Mouse (Mus musculus) hindlimb bud, embryonic 11.5 days (tissue): ENCODE measurements around the gene Nt5e.
"Not testable (repeated sequence)": the region's sequence is repeated elsewhere in the genome, so short reads cannot be mapped to it uniquely, and the experiment has no call there.

Experiments used
- DNase-seq: peaks from one replicate; pipeline ENCODE4 v3.0.0-alpha.2; 2012; ENCODE audit warnings: low read depth, low spot score; ENCODE audit errors: extremely low spot score

Gene Nt5e

DNA sequence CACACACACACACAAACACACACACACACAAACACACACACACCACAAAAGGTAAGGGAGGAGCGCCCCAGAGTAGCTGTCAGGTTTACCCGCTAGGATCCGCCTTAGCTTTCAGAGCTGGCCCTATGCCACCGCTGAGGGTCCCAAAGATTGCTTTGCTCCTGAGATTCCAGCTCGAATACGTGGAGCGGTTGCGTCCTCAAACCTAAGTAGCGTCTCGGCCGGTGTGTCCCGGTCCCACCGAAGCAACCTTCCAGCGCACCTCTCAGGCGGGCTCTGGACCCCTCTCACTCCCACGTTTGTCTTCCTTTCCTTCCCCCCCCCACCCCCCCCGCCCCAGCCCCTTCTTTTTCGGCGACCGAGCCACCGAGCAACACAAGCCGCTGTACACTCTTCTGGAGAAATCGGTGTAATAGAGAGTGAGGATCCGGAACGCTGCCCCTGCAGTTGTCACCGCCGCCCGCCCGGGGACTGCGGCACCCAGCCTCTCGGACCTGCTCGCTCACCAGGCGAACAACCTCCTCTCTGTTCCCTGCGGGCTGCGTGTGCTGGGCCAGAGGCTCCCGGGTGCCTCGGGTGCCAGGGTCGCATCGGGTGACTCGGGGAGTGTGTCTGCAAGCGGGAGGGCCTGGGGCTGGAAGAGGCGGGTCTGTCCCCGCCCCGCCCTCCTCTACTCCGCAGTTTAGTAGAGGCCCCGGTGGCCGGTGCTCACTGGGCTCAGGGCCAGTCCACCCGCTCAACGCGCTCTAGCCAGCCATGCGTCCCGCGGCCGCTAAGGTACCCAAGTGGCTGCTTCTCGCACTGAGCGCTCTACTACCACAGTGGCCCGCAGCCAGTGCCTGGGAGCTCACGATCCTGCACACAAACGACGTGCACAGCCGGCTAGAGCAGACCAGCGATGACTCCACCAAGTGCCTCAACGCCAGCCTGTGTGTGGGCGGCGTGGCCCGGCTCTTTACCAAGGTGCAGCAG lies at the start of gene Nt5e:
Gene Nt5e (plus strand): TSS at position 268 of the 972 bp plus-strand sequence.
- DNase-seq, result no peak

DNA sequence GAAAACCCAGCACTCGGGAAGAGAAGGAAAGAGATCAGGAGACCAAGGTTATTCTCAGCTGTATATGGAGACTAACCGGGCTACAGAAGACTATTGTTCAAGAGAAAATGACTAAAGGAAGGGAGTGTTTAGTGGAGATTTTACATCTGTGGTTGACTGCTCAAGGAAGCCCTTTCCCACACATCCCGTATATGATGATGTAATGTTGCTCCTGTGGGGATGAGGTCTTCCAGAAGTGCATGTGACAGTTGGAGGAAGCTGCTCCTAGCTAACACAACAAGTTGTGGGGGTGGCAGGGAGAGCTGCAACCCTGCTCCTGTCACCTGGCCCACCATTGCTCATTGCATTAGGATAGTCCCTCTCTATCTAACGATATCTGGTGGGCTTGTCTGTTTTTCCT lies 49.4 kb upstream of the Nt5e start:
- DNase-seq, result no peak

DNA sequence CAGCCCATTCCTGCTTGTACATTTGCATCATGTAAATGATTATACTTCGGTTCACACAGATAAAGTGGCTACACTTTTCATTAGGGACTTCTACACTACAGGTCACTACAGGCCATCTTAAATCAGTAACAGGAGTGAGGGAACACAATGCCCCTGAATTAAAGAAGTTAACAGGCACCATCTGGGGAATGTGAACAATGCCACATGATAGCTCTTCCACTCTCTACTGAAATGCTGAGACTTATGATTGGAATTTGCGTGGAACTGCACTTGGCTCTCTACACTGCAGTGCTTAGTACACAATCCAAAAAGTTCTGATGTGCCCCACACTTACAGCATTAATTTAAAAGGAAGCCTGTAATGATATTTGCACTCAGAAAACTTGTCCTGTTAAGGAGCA lies 47.3 kb upstream of the Nt5e start:
- DNase-seq, result no peak

DNA sequence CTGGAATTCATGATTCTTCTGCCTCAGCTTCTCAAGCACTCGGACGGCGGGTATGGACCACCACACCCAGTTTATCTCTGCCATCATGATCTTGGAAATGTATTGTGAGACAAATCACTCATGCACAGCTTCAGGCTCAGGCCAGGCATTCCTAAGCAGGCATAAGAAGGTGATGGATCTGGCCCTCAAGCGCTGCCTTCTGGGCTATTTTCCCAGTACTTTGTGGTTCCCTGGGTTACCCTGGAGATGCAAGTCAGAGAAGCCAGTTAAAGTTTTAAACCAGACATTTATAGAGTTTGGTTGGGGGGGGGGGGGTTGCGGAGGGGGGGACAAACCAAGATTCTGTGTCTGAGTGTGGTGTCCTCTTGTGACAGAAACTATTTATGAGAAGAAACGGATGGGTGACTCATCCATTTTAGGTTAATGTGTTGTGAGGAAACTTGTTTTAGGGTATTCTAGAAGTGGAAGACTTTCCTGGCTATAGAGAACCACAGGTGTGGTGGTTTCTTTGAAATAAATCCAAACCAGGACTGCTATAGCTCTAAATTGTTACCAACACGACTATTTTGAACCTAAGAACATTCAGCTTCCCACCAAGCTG lies 37.3 kb upstream of the Nt5e start:
- DNase-seq, result no peak

DNA sequence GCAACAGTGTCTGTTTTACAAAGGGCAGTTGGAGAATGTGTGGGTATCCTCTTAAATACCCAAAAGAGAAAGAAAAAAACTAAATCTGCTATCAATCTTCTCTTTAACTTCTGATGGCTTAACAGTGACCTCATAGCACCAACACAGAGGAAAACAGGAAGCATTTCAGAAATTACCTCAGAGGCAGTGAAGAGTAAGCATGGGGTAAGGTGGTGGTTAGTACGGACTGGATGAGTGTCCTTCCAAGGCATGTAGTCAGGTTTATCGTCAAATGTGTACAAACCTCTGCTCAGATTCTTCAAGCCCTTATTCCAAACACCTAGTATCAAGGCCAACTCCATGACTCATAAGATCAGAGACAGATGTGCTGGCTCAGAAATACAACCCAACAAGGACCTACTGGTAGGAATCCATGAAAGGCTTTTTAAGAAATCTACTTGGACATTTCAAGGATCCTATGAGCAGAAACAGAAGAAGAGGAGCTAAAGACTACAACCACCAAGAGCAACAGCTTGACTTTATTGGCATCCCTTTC lies 34.1 kb upstream of the Nt5e start:
- DNase-seq, result no peak

DNA sequence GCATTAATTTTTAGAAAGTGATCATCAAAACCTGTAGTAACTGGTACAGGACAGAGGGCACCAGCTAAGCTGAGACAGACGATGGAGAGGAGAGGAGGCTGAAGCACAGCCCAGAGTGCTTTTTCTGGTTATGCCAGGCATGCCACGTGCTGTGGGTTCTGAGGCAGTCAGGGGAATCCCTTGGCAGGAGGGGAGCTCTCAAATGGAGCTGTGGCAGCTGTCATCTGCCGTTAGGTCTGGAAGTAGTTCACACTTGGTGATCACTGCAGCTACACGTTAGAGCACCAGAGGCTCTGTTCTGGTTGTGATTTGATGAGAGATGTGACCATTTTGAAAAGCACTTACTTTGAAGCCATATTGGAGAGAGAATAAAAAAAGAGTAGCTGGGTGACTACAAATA lies 31.2 kb upstream of the Nt5e start:
- no peak for DNase-seq

DNA sequence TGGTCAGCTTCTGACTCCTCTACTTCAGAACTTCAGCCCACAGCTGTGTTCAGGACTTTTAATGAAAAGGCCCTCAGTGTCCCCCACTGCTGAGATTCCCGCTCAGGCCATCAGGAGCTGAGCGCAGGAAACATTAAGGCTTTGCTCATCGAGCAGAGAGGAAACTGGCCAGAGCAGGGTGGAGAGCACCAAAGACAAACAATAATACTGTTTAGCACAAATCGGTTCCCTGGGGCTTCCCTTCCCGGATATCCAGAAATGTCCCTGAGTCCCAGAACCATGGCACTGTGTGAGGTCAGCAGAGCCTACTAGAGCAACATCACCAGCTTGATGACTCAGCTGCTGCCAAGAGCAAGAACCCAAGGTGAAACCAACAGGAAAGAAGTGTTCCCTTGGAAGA lies 30.7 kb upstream of the Nt5e start:
- DNase-seq, result no peak

DNA sequence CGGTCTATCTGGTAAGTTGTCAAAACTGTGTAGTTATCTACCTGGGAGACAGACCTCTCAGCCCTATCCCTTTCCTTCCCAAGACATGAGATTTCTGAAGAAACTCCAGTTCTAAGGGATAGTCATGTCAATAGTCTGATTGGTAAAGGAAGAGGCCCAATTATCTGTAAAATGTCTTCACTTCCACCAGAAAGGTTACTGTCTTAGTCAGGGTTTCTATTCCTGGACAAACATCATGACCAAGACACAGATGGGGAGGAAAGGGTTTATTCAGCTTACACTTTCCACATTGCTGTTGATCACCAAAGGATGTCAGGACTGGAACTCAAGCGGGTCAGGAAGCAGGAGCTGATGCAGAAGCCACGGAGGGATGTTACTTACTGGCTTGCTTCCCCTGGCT lies 29.8 kb upstream of the Nt5e start:
- DNase-seq, result not testable (repeated sequence)

DNA sequence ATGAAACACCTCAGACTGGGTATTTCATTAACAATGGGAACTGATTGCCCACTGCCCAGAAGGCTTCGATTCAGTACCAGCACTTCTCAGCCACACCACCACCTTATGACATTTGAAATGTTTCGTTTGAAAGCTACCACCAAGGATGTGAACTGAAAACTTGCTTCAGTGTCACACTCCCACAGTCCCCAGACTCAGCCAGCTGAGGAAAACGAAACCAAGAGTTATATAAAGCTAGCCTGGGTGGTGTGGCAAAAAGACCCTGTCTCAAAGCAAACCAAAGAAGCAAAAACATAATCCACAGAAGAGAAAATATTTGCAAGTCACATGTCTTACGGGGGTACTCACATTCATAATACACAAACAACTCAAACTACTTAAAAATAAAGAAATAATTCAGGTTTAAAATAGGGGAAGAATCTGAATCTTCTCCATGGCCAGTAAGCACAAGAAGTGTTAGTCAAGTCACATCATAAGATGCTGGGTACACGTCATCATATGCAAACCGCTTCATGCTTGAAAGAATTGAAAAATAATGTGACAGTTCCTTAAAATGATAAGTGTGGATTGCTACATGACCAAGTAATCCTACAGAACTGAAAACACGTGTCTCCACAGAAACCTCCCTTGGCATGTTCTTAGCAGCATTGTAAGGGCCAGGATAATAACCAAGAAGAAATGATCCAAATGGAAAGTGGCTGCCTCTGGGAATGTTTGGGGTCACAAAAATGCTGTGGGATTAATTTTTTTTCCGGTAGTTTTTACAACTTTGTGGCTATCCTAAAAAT lies 28.9 kb upstream of the Nt5e start:
- no peak for DNase-seq

DNA sequence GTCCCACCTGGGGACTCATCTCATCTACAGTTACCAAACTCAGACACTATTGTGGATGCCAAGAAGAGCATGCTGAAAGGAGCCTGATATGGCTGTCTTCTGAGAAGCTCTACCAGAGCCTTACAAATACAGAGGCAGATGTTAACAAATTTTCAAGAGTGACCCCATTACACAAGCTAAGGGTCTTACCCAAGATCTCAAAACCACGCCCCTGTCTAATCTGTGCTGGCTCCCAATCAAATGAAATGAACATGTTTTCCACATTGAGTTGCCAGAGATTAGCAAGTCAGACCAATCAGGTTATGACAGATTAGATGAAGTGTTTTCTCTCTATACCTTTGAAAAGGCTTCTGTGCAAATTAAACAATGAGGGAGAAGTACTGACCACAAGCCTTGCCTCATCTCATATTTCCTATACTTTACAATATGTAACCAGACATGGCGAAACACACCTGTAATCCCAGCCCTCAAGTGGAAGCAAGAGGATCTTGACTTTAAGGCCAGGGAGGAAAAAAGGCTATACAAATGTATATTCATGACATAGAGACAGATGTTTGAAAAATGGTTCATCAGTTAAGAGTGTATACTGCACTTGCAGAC lies 19.9 kb upstream of the Nt5e start:
- no peak for DNase-seq

DNA sequence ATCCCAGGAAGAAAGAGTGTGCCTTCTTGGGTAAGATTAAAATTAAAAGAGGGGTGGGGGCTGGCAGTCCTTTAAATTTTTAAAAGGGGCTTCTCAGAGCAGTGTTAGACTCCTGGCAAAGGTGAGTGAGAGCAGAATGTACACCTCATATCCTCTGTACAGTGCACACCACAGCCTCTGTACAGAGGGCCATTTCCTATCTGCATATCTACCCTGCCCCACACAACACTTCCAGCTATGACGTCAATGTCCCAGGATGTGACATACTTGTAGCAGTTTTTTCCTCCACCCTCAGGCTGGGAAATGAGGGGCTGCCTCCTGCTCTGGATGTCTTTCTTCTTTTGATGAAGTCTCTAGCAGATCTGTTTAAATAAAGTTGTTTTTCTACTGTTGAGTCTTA lies 17.9 kb upstream of the Nt5e start:
- no peak for DNase-seq

DNA sequence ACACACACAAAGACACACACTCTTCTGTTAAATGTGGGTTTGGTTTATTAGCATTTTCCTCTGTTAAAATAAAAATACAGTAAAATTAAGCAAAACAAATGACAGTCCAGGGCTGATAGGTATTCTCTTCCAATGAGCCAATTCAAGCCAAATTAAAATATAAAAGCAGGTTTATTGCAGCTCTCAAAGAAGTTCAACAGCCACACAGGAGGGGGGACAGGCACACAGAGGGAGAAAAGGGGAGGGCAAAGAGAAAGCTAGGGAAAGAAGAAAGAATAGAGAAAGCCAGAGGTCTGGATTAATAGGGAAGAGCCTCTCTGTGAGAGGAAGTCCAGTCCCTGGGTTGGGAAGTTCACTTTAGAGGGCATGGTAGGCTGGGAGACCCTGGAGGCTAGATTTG lies 7.8 kb upstream of the Nt5e start:
- no peak for DNase-seq

DNA sequence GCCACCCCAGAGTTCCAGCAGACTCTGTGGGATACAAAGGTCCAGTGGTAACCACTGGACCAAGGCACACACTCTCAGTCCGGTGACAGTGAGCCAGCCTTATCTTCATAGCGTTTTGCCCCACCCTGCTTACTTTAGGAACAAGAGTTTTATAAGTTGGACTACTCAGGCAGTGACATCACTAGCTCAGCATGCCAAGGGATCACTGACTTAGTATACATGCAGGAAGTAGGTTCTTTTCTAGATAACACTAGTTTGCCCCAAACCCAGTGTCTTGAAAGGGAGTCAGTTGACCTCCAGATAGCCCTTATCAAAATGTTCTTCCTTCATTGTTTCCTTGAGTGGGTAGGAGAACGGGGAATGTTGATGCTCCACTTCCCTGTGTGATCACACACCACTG lies 2.4 kb upstream of the Nt5e start:
- DNase-seq, result no peak

DNA sequence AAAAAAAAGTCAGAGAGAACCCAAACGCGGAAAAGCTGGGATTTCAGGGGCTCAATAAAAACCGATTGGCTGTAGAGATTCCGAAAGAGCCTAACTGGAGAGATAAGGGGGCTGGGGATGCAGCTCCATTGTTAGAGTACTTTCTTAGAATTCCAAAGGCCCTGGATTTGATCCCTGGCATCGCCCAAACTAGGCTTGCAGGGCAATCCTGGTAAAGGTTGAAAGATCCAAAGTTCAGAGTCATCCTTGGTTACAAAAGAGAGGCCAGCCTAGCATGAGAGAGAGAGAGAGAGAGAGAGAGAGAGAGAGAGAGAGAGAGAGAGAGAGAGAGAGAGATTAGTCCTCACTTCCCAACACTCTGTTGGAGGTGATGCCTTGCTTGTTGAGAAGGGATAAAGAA lies 1.7 kb downstream of the Nt5e start:
- no peak for DNase-seq

DNA sequence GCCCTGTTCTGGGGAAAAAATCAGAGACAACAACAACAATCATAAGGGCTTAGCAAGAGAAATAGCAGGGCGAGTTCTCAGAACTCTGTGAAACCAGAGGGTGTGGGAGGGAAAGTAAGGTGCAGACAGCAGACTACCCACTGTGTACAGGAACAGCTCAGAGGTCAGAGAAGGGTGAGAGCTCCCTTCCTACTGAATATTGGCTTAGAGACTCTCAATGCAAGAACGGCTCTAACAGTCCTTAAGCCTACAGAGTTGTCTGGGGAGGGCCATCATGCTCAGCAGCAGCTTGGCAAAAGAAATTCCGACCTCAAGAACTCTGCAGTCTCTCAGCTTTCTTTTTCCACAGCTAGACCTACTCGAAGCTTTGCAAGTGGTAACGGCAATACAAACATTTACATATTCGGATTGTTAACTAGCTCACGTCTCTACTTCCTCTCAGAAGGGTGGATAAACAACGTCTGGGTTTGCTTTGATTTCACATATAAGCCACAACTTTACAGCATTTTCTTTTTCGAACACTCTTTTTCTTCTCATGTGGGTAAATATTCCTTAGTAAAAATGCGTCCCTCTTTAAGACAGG lies 2.3 kb downstream of the Nt5e start:
- DNase-seq, result no peak

DNA sequence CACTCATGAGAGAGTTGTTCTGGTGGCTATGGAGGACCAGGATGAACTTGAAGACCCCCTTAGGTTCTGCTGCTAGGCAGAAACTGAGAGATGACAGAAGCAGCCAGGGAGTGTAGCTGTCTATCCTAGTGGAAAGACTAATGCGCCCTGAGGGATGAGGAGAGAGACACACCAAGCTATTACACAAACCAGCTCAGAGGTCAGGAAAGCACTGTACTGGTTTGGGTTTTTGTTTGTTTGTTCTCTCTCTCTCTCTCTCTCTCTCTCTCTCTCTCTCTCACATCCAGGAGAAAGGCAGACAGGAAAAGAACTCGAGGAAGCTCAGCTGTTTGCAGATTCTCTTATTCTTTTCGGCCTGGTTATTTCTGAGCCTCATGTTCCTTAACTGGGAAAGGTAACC lies 3.3 kb downstream of the Nt5e start:
- DNase-seq, result no peak

DNA sequence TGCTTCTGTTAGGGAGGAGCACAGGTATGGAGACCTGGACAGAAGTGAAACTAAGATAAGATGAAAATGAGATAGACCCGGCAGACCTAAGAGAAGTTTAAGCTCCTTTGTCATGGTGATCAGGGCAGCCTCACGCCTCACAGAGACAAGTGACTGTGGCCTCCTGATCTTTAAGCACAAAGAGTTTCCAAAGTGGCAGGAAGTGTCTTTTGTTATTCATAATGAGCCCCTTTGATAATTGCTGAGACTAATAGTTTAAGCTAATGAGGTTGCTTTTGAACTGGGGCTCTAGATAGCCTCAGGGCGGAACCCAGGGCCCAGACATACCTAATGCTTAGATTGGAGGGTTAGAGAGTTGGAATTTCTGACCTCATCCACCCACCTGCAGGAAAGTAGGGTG lies 5.5 kb downstream of the Nt5e start:
- DNase-seq, result no peak

DNA sequence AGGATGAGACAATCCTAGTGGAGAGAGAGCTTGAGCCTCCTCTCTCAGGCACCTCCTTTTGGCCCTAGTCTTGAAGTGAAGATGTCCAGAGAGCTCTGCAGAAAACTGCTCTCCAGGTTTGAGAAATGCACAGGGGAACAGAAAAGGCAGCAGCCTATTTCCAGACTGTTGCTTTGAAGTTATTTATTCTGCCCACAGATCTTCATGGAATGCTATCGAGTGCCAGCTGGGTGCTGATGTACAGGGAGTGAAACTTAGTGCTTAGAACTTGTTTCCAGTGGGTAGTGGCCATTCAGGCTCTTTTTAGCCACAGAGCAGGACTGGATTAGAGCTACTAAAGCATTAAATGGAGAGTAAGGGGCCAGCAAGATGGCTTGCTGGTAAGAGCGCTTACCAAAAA lies 8.8 kb downstream of the Nt5e start:
- no peak for DNase-seq

DNA sequence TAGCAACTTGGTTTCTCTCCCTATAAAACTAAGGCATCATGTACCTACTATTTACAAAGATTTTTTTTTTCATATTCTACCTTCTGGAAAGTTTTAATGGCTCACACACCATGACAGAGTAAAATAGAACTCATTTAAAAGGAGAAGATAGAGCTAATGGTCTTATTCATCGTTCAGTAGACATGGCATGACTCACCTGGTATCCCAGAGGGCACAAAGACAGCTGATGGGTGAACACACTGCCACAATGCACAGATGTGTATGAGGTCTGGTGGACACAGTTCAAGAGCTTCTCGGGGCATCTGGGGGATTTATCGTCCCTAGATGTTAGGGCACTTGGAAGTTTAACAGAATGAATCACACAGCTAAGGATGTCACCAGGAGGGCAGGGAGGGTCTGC lies 13.8 kb downstream of the Nt5e start:
- DNase-seq, result no peak

DNA sequence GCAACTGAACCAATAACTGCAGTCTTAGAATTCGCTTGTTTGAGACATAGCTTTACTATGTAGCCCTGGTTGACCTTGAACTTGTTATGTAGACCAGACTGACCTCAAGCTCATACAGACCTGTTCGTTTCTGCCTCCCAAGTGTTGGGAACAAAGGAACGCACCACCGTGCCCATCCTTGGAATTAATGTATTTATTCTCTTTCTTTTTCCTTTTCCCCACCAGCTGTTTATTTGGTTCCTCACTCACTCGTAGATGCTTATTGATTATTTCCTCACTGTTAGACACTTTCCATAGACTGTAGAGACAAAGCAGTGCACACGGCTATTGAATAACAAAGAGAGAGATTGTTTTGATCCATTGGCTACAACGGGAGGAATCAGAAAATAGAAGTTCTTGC lies 15.2 kb downstream of the Nt5e start:
- no peak for DNase-seq

DNA sequence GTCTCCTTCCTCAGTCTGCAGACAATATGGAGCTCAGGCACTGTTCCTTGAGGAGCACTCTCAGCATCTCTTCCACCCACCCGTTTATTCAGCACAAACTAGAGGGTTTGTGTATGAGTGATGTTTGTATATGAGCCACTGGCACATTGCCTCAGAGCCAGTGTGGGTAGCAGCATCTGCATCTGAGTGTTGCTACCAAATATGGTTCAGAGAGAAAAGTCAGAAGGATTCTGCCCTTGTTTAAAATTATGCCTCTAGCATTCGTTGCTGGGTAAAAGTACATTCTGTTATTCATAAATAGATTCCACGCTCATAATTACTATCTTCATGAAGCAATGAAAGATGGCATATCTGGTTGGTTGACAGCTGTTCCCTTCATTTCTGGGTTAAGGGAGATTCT lies 15.7 kb downstream of the Nt5e start:
- no peak for DNase-seq
